Mouse (Mus musculus) neural tube, embryonic 12.5 days (tissue): ENCODE data around the gene Ppp3r1. TPM values are rescaled to one million over a fixed set of nuclear protein-coding genes. Genes with fewer than 3 reads are reported as not detected.

Experiments
- ATAC-seq: fragments of 200-750 bp; cut with Nextera tagmentation; 2 replicates; pipeline ENCODE4 v1.8.0; 2017; ENCODE audit warnings: low read depth, mild to moderate bottlenecking, moderate TSS enrichment, moderate library complexity; ENCODE audit not compliant: low FRiP score
- H3K27ac ChIP-seq: fragments of 300-500 bp; sonication (generic); 2 replicates; pipeline ENCODE4 v1.5.1; 2016
- H3K27me3 ChIP-seq: fragments of 300-500 bp; sonication (generic); replicated peaks from 2 replicates; pipeline ENCODE4 v1.6.1; 2016; ENCODE audit warnings: mild to moderate bottlenecking
- H3K36me3 ChIP-seq: fragments of 300-500 bp; sonication (generic); 2 replicates; pipeline ENCODE4 v1.6.1; 2016; ENCODE audit warnings: mild to moderate bottlenecking
- H3K4me1 ChIP-seq: fragments of 300-500 bp; sonication (generic); 2 replicates; pipeline ENCODE4 v1.6.1; 2016
- H3K4me2 ChIP-seq: fragments of 300-500 bp; sonication (generic); replicated peaks from 2 replicates; pipeline ENCODE4 v1.6.1; 2016; ENCODE audit warnings: mild to moderate bottlenecking
- H3K4me3 ChIP-seq: fragments of 300-500 bp; sonication (generic); 2 replicates; pipeline ENCODE4 v1.5.1; 2016
- H3K9ac ChIP-seq: fragments of 300-500 bp; sonication (generic); 2 replicates; pipeline ENCODE4 v1.6.1; 2016; ENCODE audit warnings: mild to moderate bottlenecking
- H3K9me3 ChIP-seq: fragments of 300-500 bp; sonication (generic); 2 replicates; pipeline ENCODE4 v1.6.1; 2016; ENCODE audit warnings: mild to moderate bottlenecking
- WGBS: fragments of 180-500 bp; shearing (Covaris S2); methylation state at CpG from one replicate; pipeline ENCODE4 v1.1.7; 2016; 5-methylcytosine and 5-hydroxymethylcytosine counted together
- polyA plus RNA-seq: library from polyadenylated mRNA; unstranded; fragments of >200 nt; fragmentation: Nextera tagmentation; extraction: Ambion mirVana; gene quantifications from 2 replicates; pipeline ENCODE4 v1.2.1, GENCODE M21; 2016

Ppp3r1 gene
- polyA plus RNA-seq, 1 experiment from 2014 or later = 140 TPM

GRCm38 (mm10) chr11:17172300-17172699 lies 13.2 kb downstream of the Ppp3r1 start:
- Histone ChIP-seq H3K9me3 (peaks cover 12% of the 10 kb centered on the region; the same call in 1 of the 2 replicates), H3K4me1 (no peaks in the 10 kb centered on the region), H3K27ac (no peak overlapping the region), H3K9ac (no peak overlapping the region), H3K4me3 (no peak overlapping the region), H3K4me2 (no peak overlapping the region), H3K36me3 (peaks cover 3% of the 10 kb centered on the region; the same call in 1 of the 2 replicates), H3K27me3 (no peaks in the 10 kb centered on the region)
- 93% methylated on average over 4 of the region's 4 CpGs for WGBS
- no peak for ATAC-seq

DNA sequence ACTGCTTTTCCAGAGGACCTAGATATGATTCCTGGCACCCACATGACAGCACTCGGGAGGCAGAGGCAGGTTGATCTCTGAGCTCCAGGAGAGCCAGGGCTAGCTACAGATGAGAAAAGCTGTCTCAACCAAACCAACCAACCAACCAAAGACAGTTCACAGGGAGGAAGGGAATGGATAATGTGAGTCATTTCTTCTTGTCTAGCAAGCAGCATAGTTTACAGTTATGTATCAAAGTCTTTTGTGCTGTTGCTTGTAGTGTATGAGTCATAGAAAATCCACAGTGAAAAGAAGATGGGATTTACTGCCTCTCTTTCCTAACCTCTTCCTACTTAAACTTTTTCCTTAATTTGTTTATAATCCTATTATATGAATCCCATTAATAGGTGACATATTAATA lies 17.6 kb downstream of the Ppp3r1 start:
- Histone ChIP-seq H3K4me3 (no peak overlapping the region), H3K9ac (no peak overlapping the region), H3K27me3 (no peaks in the 10 kb centered on the region), H3K27ac (no peak overlapping the region), H3K4me1 (no peaks in the 10 kb centered on the region), H3K36me3 (peaks cover 3% of the 10 kb centered on the region; the same call in 1 of the 2 replicates), H3K9me3 (peaks cover 12% of the 10 kb centered on the region; the same call in 1 of the 2 replicates), H3K4me2 (no peak overlapping the region)
- no peak for ATAC-seq
- WGBS = 88% methylated on average over 1 of the region's 1 CpGs

DNA sequence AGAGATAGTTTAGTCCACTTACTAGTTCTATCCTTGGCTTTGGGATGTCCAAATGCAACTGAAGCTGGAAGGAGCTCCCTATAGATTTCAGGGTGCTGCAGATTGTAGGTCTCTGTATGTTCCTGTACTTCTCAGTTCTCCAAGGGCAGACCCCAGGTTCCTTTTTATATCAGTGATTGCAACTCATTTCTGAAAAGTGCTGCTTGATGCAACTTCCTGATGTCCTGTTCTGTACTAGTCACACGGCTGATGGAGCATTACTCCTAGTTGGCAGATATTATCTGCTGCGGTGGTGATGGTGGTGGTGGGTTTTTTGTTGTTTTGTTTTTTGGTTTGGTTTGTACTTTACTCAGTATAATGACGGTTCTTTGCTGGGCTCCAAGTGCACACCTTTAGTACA lies 21.7 kb downstream of the Ppp3r1 start:
- Histone ChIP-seq H3K4me3 (no peak overlapping the region), H3K27ac (no peak overlapping the region), H3K4me1 (no peaks in the 10 kb centered on the region), H3K4me2 (no peak overlapping the region), H3K9ac (no peak overlapping the region), H3K9me3 (no peaks in the 10 kb centered on the region), H3K27me3 (no peaks in the 10 kb centered on the region), H3K36me3 (no peaks in the 10 kb centered on the region)
- WGBS = 90% methylated on average over 3 of the region's 3 CpGs
- ATAC-seq = no peak

DNA sequence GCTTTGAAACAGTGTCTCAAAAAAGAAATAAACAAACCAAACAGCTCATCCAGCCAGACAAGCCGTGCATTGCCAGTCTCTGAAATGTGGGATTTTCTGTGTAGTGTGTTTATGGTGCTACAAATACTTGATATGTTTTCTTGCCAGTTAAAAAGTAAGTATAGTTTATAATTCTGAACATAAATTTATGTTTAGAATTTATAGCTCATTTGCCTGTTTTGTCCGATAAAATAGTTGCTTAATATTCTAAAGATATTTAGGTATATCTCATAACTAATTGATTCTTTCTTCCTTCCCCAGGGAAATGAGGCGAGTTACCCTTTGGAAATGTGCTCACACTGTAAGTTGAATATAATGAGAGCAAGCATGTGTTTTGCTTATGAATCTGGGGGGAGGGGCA lies 22.7 kb downstream of the Ppp3r1 start, which contains the start of gene Wdr92:
TSS of gene Wdr92 (plus strand) at position 301 of the 400 bp plus-strand sequence.
- H3K4me1 ChIP-seq = no peaks in the 10 kb centered on the region
- H3K9me3 ChIP-seq = no peaks in the 10 kb centered on the region
- no peaks in the 10 kb centered on the region for H3K36me3 ChIP-seq
- ATAC-seq = no peak
- no peak within 1 kb of the TSS for H3K9ac ChIP-seq
- H3K27ac ChIP-seq = no peak within 1 kb of the TSS
- no peaks in the 10 kb centered on the region for H3K27me3 ChIP-seq
- no peak within 1 kb of the TSS for H3K4me3 ChIP-seq
- H3K4me2 ChIP-seq = no peak within 1 kb of the TSS
- WGBS = 84% methylated on average over 3 of the region's 3 CpGs

- 84% methylated on average over 2 of the region's 2 CpGs for WGBS
- Histone ChIP-seq H3K4me1 (no peaks in the 10 kb centered on the region), H3K27ac (no peak overlapping the region), H3K4me2 (no peak overlapping the region), H3K9me3 (no peaks in the 10 kb centered on the region), H3K4me3 (no peak overlapping the region), H3K36me3 (no peaks in the 10 kb centered on the region), H3K9ac (no peak overlapping the region), H3K27me3 (no peaks in the 10 kb centered on the region)
- ATAC-seq = no peak
These were observed 24.1 kb downstream of the Ppp3r1 start for GRCm38 (mm10) chr11:17183165-17183564.

DNA sequence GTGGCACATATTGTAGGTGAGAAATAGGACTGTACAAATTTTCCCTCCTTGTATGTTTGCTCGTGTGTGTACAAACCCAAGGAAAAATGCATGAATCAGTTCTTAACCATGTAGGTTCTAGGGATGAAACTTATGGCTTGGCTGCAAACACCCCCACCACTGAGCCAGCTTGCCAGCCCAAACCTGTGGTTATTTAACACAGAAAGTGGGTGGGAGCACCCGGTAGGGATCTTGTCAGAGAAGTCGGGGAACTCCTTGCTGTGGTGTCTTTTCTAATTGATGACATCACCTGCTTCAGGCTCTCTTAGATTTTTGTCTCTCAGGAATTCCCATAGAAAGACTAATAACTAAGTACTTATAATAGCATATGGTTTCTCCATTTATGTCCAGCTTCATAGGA lies 28.6 kb downstream of the Ppp3r1 start:
- H3K4me2 ChIP-seq = no peak overlapping the region
- no peak for ATAC-seq
- no peak overlapping the region for H3K27ac ChIP-seq
- H3K9ac ChIP-seq = no peak overlapping the region
- H3K36me3 ChIP-seq = no peaks in the 10 kb centered on the region
- H3K4me1 ChIP-seq = no peaks in the 10 kb centered on the region
- WGBS = 80% methylated on average over 3 of the region's 3 CpGs
- H3K4me3 ChIP-seq = no peak overlapping the region
- H3K27me3 ChIP-seq = no peaks in the 10 kb centered on the region
- H3K9me3 ChIP-seq = no peaks in the 10 kb centered on the region

GRCm38 (mm10) chr11:17188786-17189185 lies 29.7 kb downstream of the Ppp3r1 start:
- Histone ChIP-seq H3K27me3 (no peaks in the 10 kb centered on the region), H3K9me3 (no peaks in the 10 kb centered on the region), H3K27ac (no peak overlapping the region), H3K4me1 (no peaks in the 10 kb centered on the region), H3K9ac (no peak overlapping the region), H3K4me2 (no peak overlapping the region), H3K4me3 (no peak overlapping the region), H3K36me3 (no peaks in the 10 kb centered on the region)
- WGBS = 25% methylated on average over 3 of the region's 3 CpGs
- no peak for ATAC-seq

GRCm38 (mm10) chr11:17192151-17192844 lies 33.2 kb downstream of the Ppp3r1 start:
- WGBS = 84% methylated on average over 9 of the region's 9 CpGs

GRCm38 (mm10) chr11:17199170-17199569 lies 40.1 kb downstream of the Ppp3r1 start:
- H3K4me2 ChIP-seq = no peak overlapping the region
- no peak overlapping the region for H3K27ac ChIP-seq
- H3K9ac ChIP-seq = no peak overlapping the region
- no peaks in the 10 kb centered on the region for H3K4me1 ChIP-seq
- peaks cover 55% of the 10 kb centered on the region for H3K36me3 ChIP-seq
- no peak for ATAC-seq
- WGBS = 92% methylated on average over 5 of the region's 5 CpGs
- H3K9me3 ChIP-seq = no peaks in the 10 kb centered on the region
- H3K27me3 ChIP-seq = no peaks in the 10 kb centered on the region
- no peak overlapping the region for H3K4me3 ChIP-seq

More at GRCm38 (mm10) chr11:17192151-17192844, 33.2 kb downstream of the Ppp3r1 start:
- ATAC-seq = no peak
- H3K9ac ChIP-seq = no peak overlapping the region
- H3K4me3 ChIP-seq = no peak overlapping the region
- no peaks in the 10 kb centered on the region for H3K4me1 ChIP-seq
- H3K9me3 ChIP-seq = no peaks in the 10 kb centered on the region
- H3K4me2 ChIP-seq = no peak overlapping the region
- H3K27ac ChIP-seq = no peak overlapping the region
- no peaks in the 10 kb centered on the region for H3K27me3 ChIP-seq
- H3K36me3 ChIP-seq = peaks cover 29% of the 10 kb centered on the region

DNA sequence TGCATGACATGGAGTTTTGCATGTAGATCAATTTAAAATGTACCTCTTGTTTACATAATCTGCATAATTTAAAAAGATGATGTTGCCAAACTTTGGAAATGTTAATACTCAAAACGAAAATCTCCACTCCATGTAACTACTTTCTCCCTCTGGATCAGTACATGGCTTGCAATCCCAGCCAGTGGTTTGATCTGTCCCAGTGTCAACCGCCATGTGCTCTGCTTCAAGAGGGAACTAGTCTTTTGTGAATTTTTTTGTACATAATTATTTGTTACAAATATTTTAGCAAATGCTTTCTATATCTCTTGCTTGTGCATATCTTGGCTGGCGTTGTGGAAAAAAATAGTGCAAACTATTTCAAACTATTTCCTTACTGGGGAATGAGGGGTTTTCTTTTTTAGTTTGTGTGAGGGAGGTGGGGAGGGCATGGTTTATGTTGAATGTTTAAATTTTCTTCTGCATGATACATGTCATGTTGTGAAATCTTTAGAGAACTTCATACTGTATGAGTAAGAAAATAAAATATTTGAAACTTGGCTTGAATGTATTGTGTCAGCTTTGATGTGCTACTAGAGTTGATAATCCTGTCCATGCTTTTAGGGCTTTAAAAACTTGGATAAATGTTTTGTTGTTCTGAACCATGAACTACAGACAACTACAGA lies 40.9 kb downstream of the Ppp3r1 start:
- H3K9me3 ChIP-seq = no peaks in the 10 kb centered on the region
- 95% methylated on average over 3 of the region's 3 CpGs for WGBS
- H3K27ac ChIP-seq = no peak overlapping the region
- ATAC-seq = no peak
- H3K4me1 ChIP-seq = no peaks in the 10 kb centered on the region
- peaks cover 49% of the 10 kb centered on the region for H3K36me3 ChIP-seq
- H3K4me2 ChIP-seq = no peak overlapping the region
- no peaks in the 10 kb centered on the region for H3K27me3 ChIP-seq
- no peak overlapping the region for H3K4me3 ChIP-seq
- H3K9ac ChIP-seq = no peak overlapping the region

DNA sequence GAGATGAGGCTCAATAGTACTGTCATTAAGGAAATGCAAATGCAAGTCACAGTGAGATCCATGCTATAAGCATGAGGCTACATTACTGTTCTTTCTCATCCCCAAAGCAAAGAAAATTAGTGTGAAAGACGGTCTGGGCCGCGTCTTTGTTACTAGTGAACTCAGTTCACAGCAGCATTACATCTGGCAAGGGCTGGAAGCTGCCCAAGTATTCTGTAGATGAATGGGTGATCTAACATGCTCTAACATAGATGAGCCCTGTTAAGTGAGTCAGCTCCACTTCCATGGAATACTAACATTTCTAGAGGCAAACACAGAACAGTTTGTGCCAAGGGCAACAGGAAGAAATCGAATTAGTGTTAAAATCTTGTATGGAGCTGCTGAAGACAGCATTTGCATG lies 41.9 kb downstream of the Ppp3r1 start:
- Histone ChIP-seq H3K4me3 (no peak overlapping the region), H3K4me1 (no peaks in the 10 kb centered on the region), H3K9me3 (no peaks in the 10 kb centered on the region), H3K4me2 (no peak overlapping the region), H3K36me3 (peaks cover 39% of the 10 kb centered on the region), H3K9ac (no peak overlapping the region), H3K27me3 (no peaks in the 10 kb centered on the region), H3K27ac (no peak overlapping the region)
- ATAC-seq = no peak
- WGBS = 93% methylated on average over 4 of the region's 4 CpGs

GRCm38 (mm10) chr11:17202481-17202880 lies 43.4 kb downstream of the Ppp3r1 start:
- no peaks in the 10 kb centered on the region for H3K4me1 ChIP-seq
- peaks cover 28% of the 10 kb centered on the region for H3K36me3 ChIP-seq
- WGBS = 90% methylated on average over 6 of the region's 6 CpGs
- no peak overlapping the region for H3K27ac ChIP-seq
- no peaks in the 10 kb centered on the region for H3K27me3 ChIP-seq
- no peak overlapping the region for H3K4me3 ChIP-seq
- H3K4me2 ChIP-seq = no peak overlapping the region
- ATAC-seq = no peak
- no peak overlapping the region for H3K9ac ChIP-seq
- H3K9me3 ChIP-seq = no peaks in the 10 kb centered on the region
